Mouse (Mus musculus) midbrain, embryonic 10.5 days (tissue): Measurements from ENCODE around the gene Spata21. TPM values are rescaled to one million over a fixed set of nuclear protein-coding genes. Genes with fewer than 3 reads are reported as not detected.

ENCODE experiments used
- DNase-seq: peaks from one replicate; pipeline ENCODE4 v3.0.0-alpha.2; 2017; ENCODE audit warnings: low spot score
- H3K27ac ChIP-seq: fragments of 300-500 bp; sonication (generic); replicated peaks from 2 replicates; pipeline ENCODE4 v1.5.1; 2016; ENCODE audit warnings: mild to moderate bottlenecking
- H3K27me3 ChIP-seq: fragments of 300-500 bp; sonication (generic); 2 replicates; pipeline ENCODE4 v1.6.1; 2016; ENCODE audit warnings: low read depth, mild to moderate bottlenecking; ENCODE audit not compliant: poor library complexity, severe bottlenecking
- H3K36me3 ChIP-seq: fragments of 300-500 bp; sonication (generic); 2 replicates; pipeline ENCODE4 v1.6.1; 2016; ENCODE audit warnings: mild to moderate bottlenecking, moderate library complexity
- H3K4me1 ChIP-seq: fragments of 300-500 bp; sonication (generic); 2 replicates; pipeline ENCODE4 v1.6.1; 2016
- H3K4me3 ChIP-seq: fragments of 300-500 bp; sonication (generic); 2 replicates; pipeline ENCODE4 v1.5.1; 2016; ENCODE audit warnings: mild to moderate bottlenecking, moderate library complexity
- H3K9me3 ChIP-seq: fragments of 300-500 bp; sonication (generic); replicated peaks from 2 replicates; pipeline ENCODE4 v1.6.1; 2016; ENCODE audit warnings: mild to moderate bottlenecking
- WGBS: fragments of 180-500 bp; shearing (Covaris S2); methylation state at CpG from one replicate; pipeline ENCODE4 v1.1.7; 2016; 5-methylcytosine and 5-hydroxymethylcytosine counted together
- polyA plus RNA-seq: library from polyadenylated mRNA; unstranded; fragments of >200 nt; fragmentation: Nextera tagmentation; extraction: Ambion mirVana; gene quantifications from 2 replicates; pipeline ENCODE4 v1.2.1, GENCODE M21; 2016

Gene Spata21
- polyA plus RNA-seq, 1 experiment from 2014 or later: 0.20 TPM

GRCm38 (mm10) chr4:141115398-141115797, 27.3 kb downstream of the Spata21 start:
- peaks cover 5% of the 10 kb centered on the region; the same call in 1 of the 2 replicates for H3K9me3 ChIP-seq
- H3K27me3 ChIP-seq: no peaks in the 10 kb centered on the region
- peak; percentile 76 for DNase-seq
- peaks cover 63% of the 10 kb centered on the region for H3K4me1 ChIP-seq
- H3K36me3 ChIP-seq: peaks cover 92% of the 10 kb centered on the region
- 63% methylated on average over 8 of the region's 8 CpGs for WGBS
- H3K27ac ChIP-seq: peak overlapping the region; percentile 66
- H3K4me3 ChIP-seq: 0 out of 2 replicates have a peak overlapping the region, but pooled peaks have one; percentile 5

GRCm38 (mm10) chr4:141118691-141119090, 30.6 kb downstream of the Spata21 start:
- no peaks in the 10 kb centered on the region for H3K9me3 ChIP-seq
- peaks cover 81% of the 10 kb centered on the region for H3K4me1 ChIP-seq
- H3K4me3 ChIP-seq: no peak overlapping the region
- H3K36me3 ChIP-seq: peaks cover 70% of the 10 kb centered on the region
- 84% methylated on average over 4 of the region's 4 CpGs for WGBS
- DNase-seq: no peak
- no peaks in the 10 kb centered on the region for H3K27me3 ChIP-seq
- no peak overlapping the region for H3K27ac ChIP-seq

- Histone ChIP-seq H3K36me3 (peaks cover 59% of the 10 kb centered on the region), H3K4me3 (no peak overlapping the region), H3K9me3 (no peaks in the 10 kb centered on the region), H3K27me3 (no peaks in the 10 kb centered on the region), H3K4me1 (peaks cover 77% of the 10 kb centered on the region), H3K27ac (no peak overlapping the region)
- 27% methylated on average over 11 of the region's 11 CpGs for WGBS
- DNase-seq: peak; percentile 75
These were observed 32.6 kb downstream of the Spata21 start for GRCm38 (mm10) chr4:141120700-141121099.

GRCm38 (mm10) chr4:141122663-141123062, 34.5 kb downstream of the Spata21 start:
- Histone ChIP-seq H3K27me3 (no peaks in the 10 kb centered on the region), H3K4me3 (no peak overlapping the region), H3K4me1 (peaks cover 67% of the 10 kb centered on the region), H3K27ac (0 out of 2 replicates have a peak overlapping the region, but pooled peaks have one; percentile 0), H3K9me3 (no peaks in the 10 kb centered on the region), H3K36me3 (peaks cover 56% of the 10 kb centered on the region)
- DNase-seq: no peak
- 90% methylated on average over 7 of the region's 7 CpGs for WGBS

- H3K9me3 ChIP-seq: no peaks in the 10 kb centered on the region
- WGBS: 41% methylated on average over 1 of the region's 1 CpGs
- H3K4me3 ChIP-seq: no peak overlapping the region
- no peak for DNase-seq
- no peaks in the 10 kb centered on the region for H3K27me3 ChIP-seq
- H3K27ac ChIP-seq: 0 out of 2 replicates have a peak overlapping the region, but pooled peaks have one; percentile 0
- H3K4me1 ChIP-seq: peaks cover 67% of the 10 kb centered on the region
- peaks cover 52% of the 10 kb centered on the region for H3K36me3 ChIP-seq
These were observed 34.9 kb downstream of the Spata21 start for GRCm38 (mm10) chr4:141123065-141123464.

GRCm38 (mm10) chr4:141129190-141129710, 41.1 kb downstream of the Spata21 start:
- Histone ChIP-seq H3K36me3 (peaks cover 27% of the 10 kb centered on the region), H3K27me3 (no peaks in the 10 kb centered on the region), H3K27ac (no peak overlapping the region), H3K9me3 (no peaks in the 10 kb centered on the region), H3K4me1 (peaks cover 60% of the 10 kb centered on the region), H3K4me3 (no peak overlapping the region)
- 79% methylated on average over 6 of the region's 6 CpGs for WGBS
- DNase-seq: no peak

GRCm38 (mm10) chr4:141130704-141131342, 42.7 kb downstream of the Spata21 start:
- Histone ChIP-seq H3K27ac (peak overlapping the region; percentile 81), H3K9me3 (no peaks in the 10 kb centered on the region), H3K36me3 (peaks cover 28% of the 10 kb centered on the region), H3K27me3 (no peaks in the 10 kb centered on the region), H3K4me3 (no peak overlapping the region), H3K4me1 (peaks cover 64% of the 10 kb centered on the region)
- 81% methylated on average over 6 of the region's 6 CpGs for WGBS
- no peak for DNase-seq

- 67% methylated on average over 5 of the region's 5 CpGs for WGBS
- Histone ChIP-seq H3K9me3 (no peaks in the 10 kb centered on the region), H3K36me3 (peaks cover 28% of the 10 kb centered on the region), H3K4me3 (0 out of 2 replicates have a peak overlapping the region, but pooled peaks have one; percentile 4), H3K27ac (peak overlapping the region; percentile 81), H3K4me1 (peaks cover 68% of the 10 kb centered on the region), H3K27me3 (no peaks in the 10 kb centered on the region)
- DNase-seq: peak; percentile 11
These were observed 43.5 kb downstream of the Spata21 start for GRCm38 (mm10) chr4:141131531-141132061.

GRCm38 (mm10) chr4:141132191-141132590, 44.1 kb downstream of the Spata21 start:
- Histone ChIP-seq H3K36me3 (peaks cover 24% of the 10 kb centered on the region), H3K9me3 (no peaks in the 10 kb centered on the region), H3K4me1 (peaks cover 74% of the 10 kb centered on the region), H3K4me3 (no peak overlapping the region), H3K27me3 (no peaks in the 10 kb centered on the region), H3K27ac (peak overlapping the region; percentile 81)
- DNase-seq: peak; percentile 11
- 65% methylated on average over 8 of the region's 8 CpGs for WGBS

- WGBS: 71% methylated on average over 8 of the region's 8 CpGs
- Histone ChIP-seq H3K4me1 (peaks cover 83% of the 10 kb centered on the region), H3K27me3 (no peaks in the 10 kb centered on the region), H3K36me3 (peaks cover 23% of the 10 kb centered on the region), H3K9me3 (no peaks in the 10 kb centered on the region), H3K27ac (peak overlapping the region; percentile 61; the same call in 1 of the 2 replicates), H3K4me3 (no peak overlapping the region)
- peak; percentile 11 for DNase-seq
These were observed 45.1 kb downstream of the Spata21 start for GRCm38 (mm10) chr4:141133227-141133626.

GRCm38 (mm10) chr4:141134031-141134441, 45.9 kb downstream of the Spata21 start:
- H3K9me3 ChIP-seq: no peaks in the 10 kb centered on the region
- peaks cover 89% of the 10 kb centered on the region for H3K4me1 ChIP-seq
- no peaks in the 10 kb centered on the region for H3K27me3 ChIP-seq
- H3K4me3 ChIP-seq: peak overlapping the region; percentile 36
- peak overlapping the region; percentile 79 for H3K27ac ChIP-seq
- peak; percentile 69 for DNase-seq
- WGBS: 25% methylated on average over 8 of the region's 8 CpGs
- H3K36me3 ChIP-seq: peaks cover 23% of the 10 kb centered on the region

GRCm38 (mm10) chr4:141134751-141135530, 46.8 kb downstream of the Spata21 start:
- DNase-seq: peak; percentile 11
- H3K4me1 ChIP-seq: peaks cover 82% of the 10 kb centered on the region
- peak overlapping the region; percentile 36 for H3K4me3 ChIP-seq
- WGBS: 72% methylated on average over 20 of the region's 20 CpGs
- peaks cover 23% of the 10 kb centered on the region for H3K36me3 ChIP-seq
- H3K27me3 ChIP-seq: no peaks in the 10 kb centered on the region
- peak overlapping the region; percentile 79 for H3K27ac ChIP-seq
- no peaks in the 10 kb centered on the region for H3K9me3 ChIP-seq
